Mouse (Mus musculus) hindbrain, embryonic 13.5 days (tissue): ENCODE measurements around the gene Tspear. TPM values are rescaled to one million over a fixed set of nuclear protein-coding genes. Genes with fewer than 3 reads are reported as not detected.
"Not testable (repeated sequence)": the region's sequence is repeated elsewhere in the genome, so short reads cannot be mapped to it uniquely, and the experiment has no call there.

Experiments
- ATAC-seq: fragments of 200-750 bp; cut with Nextera tagmentation; 2 replicates; pipeline ENCODE4 v1.8.0; 2017; ENCODE audit warnings: moderate TSS enrichment; ENCODE audit not compliant: low FRiP score
- H3K27ac ChIP-seq: fragments of 300-500 bp; sonication (generic); 2 replicates; pipeline ENCODE4 v1.5.1; 2015; ENCODE audit warnings: inconsistent platforms, mild to moderate bottlenecking, moderate library complexity
- H3K27me3 ChIP-seq: fragments of 300-500 bp; sonication (generic); 2 replicates; pipeline ENCODE4 v1.6.1; 2015; ENCODE audit warnings: mild to moderate bottlenecking, inconsistent platforms
- H3K36me3 ChIP-seq: fragments of 300-500 bp; sonication (generic); 2 replicates; pipeline ENCODE4 v1.6.1; 2015; ENCODE audit warnings: mild to moderate bottlenecking, inconsistent platforms
- H3K4me1 ChIP-seq: fragments of 300-500 bp; sonication (generic); replicated peaks from 2 replicates; pipeline ENCODE4 v1.6.1; 2015; ENCODE audit warnings: inconsistent platforms
- H3K4me2 ChIP-seq: fragments of 300-500 bp; sonication (generic); 2 replicates; pipeline ENCODE4 v1.6.1; 2015; ENCODE audit warnings: inconsistent platforms, mild to moderate bottlenecking, moderate library complexity
- H3K4me3 ChIP-seq: fragments of 300-500 bp; sonication (generic); 2 replicates; pipeline ENCODE4 v1.5.1; 2015; ENCODE audit warnings: mild to moderate bottlenecking, inconsistent platforms
- H3K9ac ChIP-seq: fragments of 300-500 bp; sonication (generic); 2 replicates; pipeline ENCODE4 v1.6.1; 2015; ENCODE audit warnings: mild to moderate bottlenecking, inconsistent platforms
- H3K9me3 ChIP-seq: fragments of 300-500 bp; sonication (generic); 2 replicates; pipeline ENCODE4 v1.6.1; 2016; ENCODE audit warnings: inconsistent platforms
- WGBS: fragments of 180-500 bp; shearing (Covaris S2); methylation state at CpG from one replicate; pipeline ENCODE4 v1.1.7; 2015; 5-methylcytosine and 5-hydroxymethylcytosine counted together
- polyA plus RNA-seq: library from polyadenylated mRNA; unstranded; fragments of >200 nt; fragmentation: Nextera tagmentation; extraction: Ambion mirVana; gene quantifications from 2 replicates; pipeline ENCODE4 v1.2.1, GENCODE M21; 2015

Tspear gene
- polyA plus RNA-seq, 1 experiment from 2014 or later: 0.82 TPM

GRCm38 (mm10) chr10:77671519-77671918 is 14.8 kb upstream of the Tspear start:
- no peaks in the 10 kb centered on the region for H3K4me1 ChIP-seq
- WGBS: 85% methylated on average over 4 of the region's 4 CpGs
- ATAC-seq: no peak
- H3K9me3 ChIP-seq: no peaks in the 10 kb centered on the region
- H3K36me3 ChIP-seq: no peaks in the 10 kb centered on the region
- no peak overlapping the region for H3K27ac ChIP-seq
- no peak overlapping the region for H3K4me2 ChIP-seq
- peaks cover 25% of the 10 kb centered on the region for H3K27me3 ChIP-seq
- no peak overlapping the region for H3K4me3 ChIP-seq
- no peak overlapping the region for H3K9ac ChIP-seq

DNA sequence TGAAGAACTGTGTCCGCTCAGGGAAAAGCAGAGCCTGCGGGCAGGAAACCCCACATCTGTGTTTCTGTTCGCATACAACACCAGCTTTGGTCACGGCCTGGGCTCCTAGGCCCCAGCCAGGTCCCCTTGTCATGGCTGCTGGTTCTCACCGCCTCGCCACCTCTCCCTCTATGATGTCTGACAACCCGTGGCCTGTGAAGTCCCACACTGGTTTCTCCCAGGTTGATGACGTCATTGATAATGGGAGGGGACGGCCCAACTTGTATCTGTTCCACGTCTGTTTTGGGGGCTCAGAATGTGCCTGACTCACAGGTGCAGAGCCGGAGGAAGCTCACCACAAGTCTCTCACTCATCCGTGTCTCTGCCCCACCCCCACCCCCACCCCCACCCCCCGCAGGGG is 12.6 kb upstream of the Tspear start:
- Histone ChIP-seq H3K27me3 (peaks cover 47% of the 10 kb centered on the region), H3K4me1 (peaks cover 14% of the 10 kb centered on the region), H3K27ac (no peak overlapping the region), H3K9me3 (no peaks in the 10 kb centered on the region), H3K4me3 (no peak overlapping the region), H3K36me3 (no peaks in the 10 kb centered on the region), H3K4me2 (no peak overlapping the region), H3K9ac (no peak overlapping the region)
- no peak for ATAC-seq
- 59% methylated on average over 13 of the region's 13 CpGs for WGBS

GRCm38 (mm10) chr10:77677562-77677961 is 8.8 kb upstream of the Tspear start:
- Histone ChIP-seq H3K36me3 (no peaks in the 10 kb centered on the region), H3K27ac (no peak overlapping the region), H3K4me1 (peaks cover 14% of the 10 kb centered on the region), H3K9ac (peak overlapping the region; percentile 53), H3K27me3 (peaks cover 56% of the 10 kb centered on the region), H3K9me3 (no peaks in the 10 kb centered on the region), H3K4me3 (peak overlapping the region; percentile 37), H3K4me2 (peak overlapping the region; percentile 71)
- WGBS: under 1% methylated on average over 34 of the region's 35 CpGs
- ATAC-seq: 0 out of 2 replicates have a peak, but pooled peaks have one; percentile 52

DNA sequence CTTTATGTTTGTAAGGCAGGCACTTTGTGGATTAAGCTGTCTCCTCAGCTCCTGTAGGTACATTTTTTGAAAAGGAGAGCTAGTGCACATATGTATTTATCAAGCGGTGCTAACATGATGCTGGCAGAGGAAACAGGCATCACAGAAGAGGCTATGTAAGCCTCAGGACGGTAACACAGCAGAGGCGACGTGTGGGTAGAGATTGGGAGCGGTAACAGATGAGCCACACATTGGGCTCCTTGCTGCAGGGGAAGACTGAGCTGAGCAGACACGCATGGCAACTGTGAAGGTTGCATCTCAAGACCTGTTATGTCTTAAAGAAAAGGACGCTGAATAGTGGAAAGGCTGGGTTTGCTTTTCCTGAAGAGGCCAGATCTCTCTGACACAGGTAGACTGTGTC is 3.4 kb upstream of the Tspear start:
- H3K4me1 ChIP-seq: peaks cover 24% of the 10 kb centered on the region
- no peak overlapping the region for H3K27ac ChIP-seq
- no peak overlapping the region for H3K9ac ChIP-seq
- no peaks in the 10 kb centered on the region for H3K9me3 ChIP-seq
- no peak overlapping the region for H3K4me3 ChIP-seq
- 77% methylated on average over 7 of the region's 7 CpGs for WGBS
- H3K27me3 ChIP-seq: peaks cover 59% of the 10 kb centered on the region
- H3K4me2 ChIP-seq: no peak overlapping the region
- H3K36me3 ChIP-seq: no peaks in the 10 kb centered on the region
- ATAC-seq: no peak

DNA sequence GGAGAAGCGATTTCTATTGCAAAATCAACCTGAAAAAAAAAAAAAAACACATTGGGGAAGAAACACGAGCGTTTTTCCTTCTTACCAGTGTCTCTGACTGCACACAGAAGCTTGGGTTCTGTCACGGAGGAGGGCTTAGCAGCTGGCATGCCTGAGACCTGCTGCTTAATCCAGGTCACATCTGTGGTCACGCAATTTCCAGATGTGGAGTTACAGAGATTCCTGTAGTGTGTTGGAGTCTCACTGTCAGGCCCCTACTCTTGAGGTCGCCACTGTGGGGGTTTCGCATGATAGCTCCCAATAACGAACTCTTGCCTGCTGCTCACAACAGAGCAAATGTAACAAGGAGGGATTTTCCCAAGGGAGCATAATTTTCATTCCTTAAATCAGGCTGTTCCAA is 2.2 kb upstream of the Tspear start:
- 39% methylated on average over 8 of the region's 8 CpGs for WGBS
- Histone ChIP-seq H3K36me3 (no peaks in the 10 kb centered on the region), H3K4me1 (peaks cover 23% of the 10 kb centered on the region), H3K27ac (no peak overlapping the region), H3K4me2 (no peak overlapping the region), H3K9me3 (no peaks in the 10 kb centered on the region), H3K9ac (no peak overlapping the region), H3K4me3 (no peak overlapping the region), H3K27me3 (peaks cover 58% of the 10 kb centered on the region)
- ATAC-seq: no peak

GRCm38 (mm10) chr10:77687021-77687420 is 652 bp downstream of the Tspear start:
- H3K9ac ChIP-seq: no peak overlapping the region
- peaks cover 33% of the 10 kb centered on the region for H3K4me1 ChIP-seq
- H3K27me3 ChIP-seq: peaks cover 53% of the 10 kb centered on the region
- no peak overlapping the region for H3K4me2 ChIP-seq
- WGBS: 31% methylated on average over 10 of the region's 10 CpGs
- no peak for ATAC-seq
- no peak overlapping the region for H3K27ac ChIP-seq
- no peaks in the 10 kb centered on the region for H3K9me3 ChIP-seq
- H3K4me3 ChIP-seq: no peak overlapping the region
- no peaks in the 10 kb centered on the region for H3K36me3 ChIP-seq

- WGBS: 78% methylated on average over 3 of the region's 3 CpGs
- H3K36me3 ChIP-seq, H3K9me3 ChIP-seq, ATAC-seq, H3K27ac ChIP-seq, H3K4me3 ChIP-seq, H3K9ac ChIP-seq, H3K4me2 ChIP-seq: not testable (repeated sequence)
- peaks cover 26% of the 10 kb centered on the region for H3K4me1 ChIP-seq
- H3K27me3 ChIP-seq: peaks cover 36% of the 10 kb centered on the region
These were observed 4.0 kb downstream of the Tspear start, which contains the start of gene Gm19402 for GRCm38 (mm10) chr10:77690356-77690807. TSS of gene Gm19402 (minus strand) at chr10:77690757.

DNA sequence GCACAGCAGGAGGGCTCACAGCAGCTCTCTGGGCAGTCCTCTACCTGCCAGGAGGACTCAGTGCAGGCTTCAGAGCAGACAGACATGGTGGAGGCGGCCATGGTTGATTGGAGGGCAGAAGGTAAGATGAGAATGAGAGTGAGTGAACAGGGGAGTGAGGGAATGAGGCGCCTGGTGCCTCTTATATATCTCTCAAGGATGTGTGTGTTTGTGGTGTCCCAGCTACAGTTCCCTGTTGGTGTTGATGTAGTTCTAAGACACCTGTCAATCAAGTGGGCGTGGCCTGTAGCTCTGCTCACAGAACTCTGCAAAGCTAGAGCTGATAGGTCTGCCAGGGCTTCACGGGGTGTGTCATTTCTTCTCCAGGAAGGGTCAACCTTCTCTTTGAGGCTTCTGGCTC is 10.8 kb downstream of the Tspear start, which contains the start of gene Gm9508:
Gm9508 (minus strand) TSS at position 101 of the 400 bp plus-strand sequence.
- WGBS: 42% methylated on average over 4 of the region's 4 CpGs
- Histone ChIP-seq H3K27me3 (no peaks in the 10 kb centered on the region), H3K36me3 (no peaks in the 10 kb centered on the region), H3K4me3 (no peak within 1 kb of the TSS), H3K4me1 (no peaks in the 10 kb centered on the region), H3K4me2 (no peak within 1 kb of the TSS), H3K9ac (no peak within 1 kb of the TSS), H3K27ac (no peak within 1 kb of the TSS), H3K9me3 (no peaks in the 10 kb centered on the region)
- no peak for ATAC-seq

GRCm38 (mm10) chr10:77706326-77706725 is 20.0 kb downstream of the Tspear start, which contains the start of gene Gm10272:
TSS of gene Gm10272 (plus strand) at chr10:77706626.
- 93% methylated on average over 1 of the region's 1 CpGs for WGBS
- ATAC-seq: no peak
- Histone ChIP-seq H3K9ac (no peak within 1 kb of the TSS), H3K36me3 (no peaks in the 10 kb centered on the region), H3K4me3 (no peak within 1 kb of the TSS), H3K4me2 (no peak within 1 kb of the TSS), H3K4me1 (no peaks in the 10 kb centered on the region), H3K9me3 (peaks cover 17% of the 10 kb centered on the region; the same call in 1 of the 2 replicates), H3K27ac (no peak within 1 kb of the TSS), H3K27me3 (no peaks in the 10 kb centered on the region)

GRCm38 (mm10) chr10:77709831-77710230 is 23.5 kb downstream of the Tspear start:
- no peaks in the 10 kb centered on the region for H3K36me3 ChIP-seq
- H3K9ac ChIP-seq: no peak overlapping the region
- no peak overlapping the region for H3K4me2 ChIP-seq
- WGBS: 82% methylated on average over 3 of the region's 3 CpGs
- H3K4me1 ChIP-seq: no peaks in the 10 kb centered on the region
- no peak overlapping the region for H3K4me3 ChIP-seq
- ATAC-seq: no peak
- 0 out of 2 replicates have a peak, but pooled peaks cover 9% of the 10 kb centered on the region for H3K9me3 ChIP-seq
- H3K27ac ChIP-seq: no peak overlapping the region
- H3K27me3 ChIP-seq: no peaks in the 10 kb centered on the region

DNA sequence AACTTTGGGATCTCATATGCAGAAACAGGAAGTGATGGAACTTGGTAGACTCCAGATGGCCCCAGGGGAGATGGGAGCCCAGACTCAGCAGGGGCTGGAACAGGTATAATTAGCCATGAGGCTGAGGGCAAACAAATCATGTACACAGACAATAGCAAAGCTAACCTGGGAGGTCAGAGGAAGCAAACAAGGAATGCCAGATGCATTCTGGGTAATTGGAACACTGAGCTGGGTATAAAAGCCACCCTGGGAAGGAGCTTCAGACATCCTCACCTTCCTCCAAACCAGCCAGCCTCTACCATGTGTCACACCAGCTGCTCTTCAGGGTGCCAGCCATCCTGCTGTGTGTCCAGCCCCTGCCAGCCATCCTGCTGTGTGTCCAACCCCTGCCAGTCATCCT is 24.8 kb downstream of the Tspear start, which contains the start of gene Gm10024:
Gm10024 (plus strand) TSS at position 301 of the 400 bp plus-strand sequence.
- not testable (repeated sequence) for ATAC-seq, H3K36me3 ChIP-seq, H3K27ac ChIP-seq, H3K9me3 ChIP-seq, H3K4me3 ChIP-seq, H3K4me1 ChIP-seq, H3K4me2 ChIP-seq, H3K27me3 ChIP-seq, H3K9ac ChIP-seq

DNA sequence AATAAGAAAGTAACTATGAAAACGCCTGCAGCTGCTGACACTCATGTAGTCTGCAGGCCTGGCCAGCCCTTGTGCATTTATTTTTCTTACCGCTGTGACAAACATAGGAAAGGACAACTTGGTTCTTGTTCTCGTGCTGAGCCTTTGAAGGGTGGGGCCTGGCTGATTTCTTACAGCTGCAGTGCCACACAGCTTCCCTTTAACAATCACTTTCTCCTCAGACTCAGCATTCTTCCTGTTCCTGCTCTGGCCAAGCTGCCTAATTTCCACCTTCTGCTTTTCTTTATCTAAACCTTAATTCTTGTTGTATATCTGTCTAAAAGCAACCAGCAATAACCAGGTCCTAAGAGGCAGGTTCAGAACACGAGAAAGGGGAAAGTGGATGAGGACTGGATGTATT is 27.4 kb downstream of the Tspear start:
- no peaks in the 10 kb centered on the region for H3K27me3 ChIP-seq
- WGBS: 79% methylated on average over 4 of the region's 4 CpGs
- H3K9ac ChIP-seq: no peak overlapping the region
- H3K9me3 ChIP-seq: 0 out of 2 replicates have a peak, but pooled peaks cover 4% of the 10 kb centered on the region
- no peaks in the 10 kb centered on the region for H3K36me3 ChIP-seq
- no peak overlapping the region for H3K4me2 ChIP-seq
- H3K4me3 ChIP-seq: no peak overlapping the region
- H3K27ac ChIP-seq: no peak overlapping the region
- no peak for ATAC-seq
- no peaks in the 10 kb centered on the region for H3K4me1 ChIP-seq

DNA sequence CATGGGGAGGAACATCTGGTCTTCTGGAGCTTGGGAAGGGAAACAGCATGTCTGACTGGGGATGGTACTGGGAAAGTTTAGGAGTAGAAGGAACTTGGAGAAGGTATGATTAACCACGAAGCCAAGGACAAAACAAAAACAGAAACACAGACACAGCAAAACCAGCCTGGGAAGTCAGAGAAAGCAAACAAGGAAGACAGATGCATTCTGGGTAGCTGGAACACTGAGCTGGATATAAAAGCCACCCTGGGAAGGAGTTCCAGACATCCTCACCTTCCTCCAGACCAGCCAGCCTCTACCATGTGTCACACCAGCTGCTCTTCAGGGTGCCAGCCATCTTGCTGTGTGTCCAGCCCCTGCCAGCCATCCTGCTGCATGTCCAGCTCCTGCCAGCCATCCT is 29.1 kb downstream of the Tspear start, which contains the start of gene Gm10142:
Gm10142 (plus strand) TSS at position 301 of the 400 bp plus-strand sequence.
- no peak within 1 kb of the TSS for H3K4me2 ChIP-seq
- no peak for ATAC-seq
- H3K27ac ChIP-seq: no peak within 1 kb of the TSS
- 74% methylated on average over 1 of the region's 1 CpGs for WGBS
- H3K36me3 ChIP-seq: no peaks in the 10 kb centered on the region
- peaks cover 7% of the 10 kb centered on the region; the same call in 1 of the 2 replicates for H3K9me3 ChIP-seq
- H3K9ac ChIP-seq: no peak within 1 kb of the TSS
- H3K27me3 ChIP-seq: no peaks in the 10 kb centered on the region
- no peaks in the 10 kb centered on the region for H3K4me1 ChIP-seq
- H3K4me3 ChIP-seq: no peak within 1 kb of the TSS
